Mouse (Mus musculus): ENCODE data around the gene Otud3. TPM values are rescaled to one million over a fixed set of nuclear protein-coding genes. Genes with fewer than 3 reads are reported as not detected.

Otud3 gene
- 1 to 10 TPM; 7.3 to 8.9 TPM for total RNA-seq (2021)
- long read RNA-seq, experiment 1, transcript Otud3-201 (8 exons, 1,668 nt), result major isoform, 10 of 11 reads
- long read RNA-seq, experiment 1, partial matches to known transcripts, result 0 of 11 reads
- long read RNA-seq, experiment 1, other reads (novel, unspliced or antisense), result 1 of 11 reads
- long read RNA-seq, experiment 2, transcript Otud3-201 (8 exons, 1,668 nt), result major isoform, 5 of 7 reads
- long read RNA-seq, experiment 2, partial matches to known transcripts, result 0 of 7 reads
- long read RNA-seq, experiment 2, other reads (novel, unspliced or antisense), result 2 of 7 reads

DNA sequence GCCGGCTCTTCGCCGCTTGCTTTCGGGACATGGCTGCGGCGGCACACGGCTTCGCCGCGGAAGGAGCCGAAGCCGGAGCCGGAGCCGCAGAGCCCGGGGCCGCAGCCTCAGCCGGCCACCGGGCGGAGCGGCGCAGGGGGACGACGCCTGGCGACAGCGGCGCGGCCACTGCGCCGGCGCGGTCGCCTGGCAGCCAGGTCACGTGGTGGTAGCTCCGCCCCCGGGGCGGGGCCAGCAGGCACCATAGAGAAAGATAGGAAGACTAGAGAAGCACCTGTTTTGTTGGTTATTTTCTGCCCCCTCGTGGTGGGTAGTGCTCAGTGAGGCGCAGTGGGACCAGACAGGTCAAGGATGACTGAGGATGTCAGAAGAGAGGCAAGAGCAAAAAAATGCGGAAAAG, at the start of gene Otud3:
Gene Otud3, minus strand, starts transcription at position 149 of the 400 bp plus-strand sequence.
- peak; percentile 92 for DNase-seq
- intact Hi-C loops (cut with DNase I; ENCODE audit: low total_unique reads), result no loop called here

DNA sequence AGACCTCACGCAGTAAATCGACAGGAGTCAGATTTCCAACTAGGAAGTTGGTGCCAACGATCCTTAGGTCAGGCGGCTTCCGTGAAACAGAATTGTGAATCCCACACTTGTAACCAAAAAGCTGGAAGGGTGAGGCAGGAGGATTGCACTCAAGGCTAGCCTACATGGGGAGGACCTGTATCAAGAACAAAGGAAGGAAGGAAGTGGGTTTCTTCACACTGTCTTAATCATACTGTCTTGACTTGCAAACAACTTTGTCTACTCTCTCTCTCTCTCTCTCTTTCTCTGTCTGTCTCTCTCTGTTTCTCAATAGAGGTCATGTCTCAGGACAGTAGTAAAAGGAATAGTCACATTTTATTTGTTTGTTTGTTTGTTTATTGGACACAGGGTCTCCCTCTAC, 49.0 kb upstream of the Otud3 start:
- no peak for DNase-seq
- intact Hi-C loops (cut with DNase I; ENCODE audit: low total_unique reads), result no loop called here

DNA sequence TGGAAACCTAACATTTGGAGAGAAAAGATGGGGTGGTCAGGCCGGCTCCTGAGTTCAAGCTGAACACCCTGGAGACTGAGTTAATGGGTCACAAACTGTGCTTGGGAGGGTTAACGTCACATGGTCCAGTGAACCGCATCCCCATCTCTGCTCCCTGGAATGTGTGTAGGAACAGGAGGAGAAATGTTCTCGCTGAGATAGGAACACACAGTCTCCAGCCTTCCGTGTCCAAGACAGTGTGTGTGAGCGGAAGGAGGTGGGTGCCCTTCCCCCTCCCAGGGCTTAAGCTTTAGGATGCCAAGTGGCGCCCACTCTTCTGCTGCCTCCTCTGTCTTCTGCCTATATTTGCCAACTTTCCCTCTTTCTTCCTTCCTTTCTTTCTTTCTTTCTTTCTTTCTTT, 46.2 kb upstream of the Otud3 start:
- intact Hi-C loops (cut with DNase I; ENCODE audit: low total_unique reads), result no loop called here
- no peak for DNase-seq

DNA sequence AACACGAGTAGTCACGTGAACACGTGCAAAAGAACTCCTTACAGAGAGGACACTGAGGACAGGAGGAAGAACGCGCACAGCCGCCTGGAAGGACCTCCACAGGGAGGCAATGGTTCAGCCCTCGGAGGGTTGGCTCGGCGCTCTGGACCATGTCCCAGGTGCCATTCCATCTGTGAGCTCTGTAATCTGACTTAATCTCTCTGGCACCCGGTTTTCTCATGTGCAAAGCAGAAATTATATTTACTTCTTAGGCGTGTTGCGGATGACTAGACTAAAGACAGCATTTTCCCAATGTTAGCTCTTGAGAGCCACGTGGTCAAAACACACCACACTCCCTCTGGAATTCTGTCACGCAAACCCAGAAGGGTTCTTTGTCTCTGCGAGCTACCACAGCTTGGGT, 45.4 kb upstream of the Otud3 start:
- intact Hi-C loops (cut with DNase I; ENCODE audit: low total_unique reads), result no loop called here
- DNase-seq, result peak; percentile 38

DNA sequence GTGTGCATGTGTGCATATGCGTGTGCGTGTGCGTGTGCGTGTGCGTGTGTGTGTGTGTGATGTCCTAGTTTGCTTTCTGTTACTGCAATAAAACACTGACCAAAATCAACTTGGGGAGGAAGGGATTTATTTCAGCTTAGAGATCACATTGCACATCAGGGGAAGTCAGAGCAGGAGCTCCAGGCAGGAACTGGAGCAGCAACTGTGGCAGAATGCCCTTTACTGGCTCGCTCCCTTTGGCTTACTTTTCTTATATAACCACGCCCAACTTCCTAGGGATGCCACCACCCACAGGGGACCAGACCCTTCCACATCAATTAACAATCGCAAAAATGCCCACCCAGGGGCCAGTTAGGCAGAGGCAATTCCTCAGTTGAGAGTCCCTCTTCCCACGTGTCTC, 44.9 kb upstream of the Otud3 start:
- intact Hi-C loops (cut with DNase I; ENCODE audit: low total_unique reads), result no loop called here
- DNase-seq, result no peak

DNA sequence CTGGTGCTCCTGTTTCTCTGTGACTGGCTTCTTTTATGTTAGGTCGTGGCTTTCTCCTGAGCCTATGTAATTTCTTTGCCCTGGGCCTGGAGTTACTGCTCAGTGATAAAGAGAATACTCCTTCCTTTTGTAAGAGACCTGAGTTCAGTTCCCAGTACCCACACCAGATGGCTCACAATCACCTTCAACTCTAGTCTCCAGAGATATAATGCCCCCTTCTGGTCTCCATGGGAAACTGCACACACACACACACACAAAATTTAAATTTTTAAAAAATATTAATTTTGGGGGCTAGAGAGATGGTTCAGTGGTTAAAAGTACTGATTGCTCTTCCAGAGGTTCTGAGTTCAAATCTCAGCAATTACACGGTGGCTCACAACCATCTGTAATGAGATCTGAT, 34.5 kb upstream of the Otud3 start:
- DNase-seq, result no peak
- intact Hi-C loops (cut with DNase I; ENCODE audit: low total_unique reads), result no loop called here

DNA sequence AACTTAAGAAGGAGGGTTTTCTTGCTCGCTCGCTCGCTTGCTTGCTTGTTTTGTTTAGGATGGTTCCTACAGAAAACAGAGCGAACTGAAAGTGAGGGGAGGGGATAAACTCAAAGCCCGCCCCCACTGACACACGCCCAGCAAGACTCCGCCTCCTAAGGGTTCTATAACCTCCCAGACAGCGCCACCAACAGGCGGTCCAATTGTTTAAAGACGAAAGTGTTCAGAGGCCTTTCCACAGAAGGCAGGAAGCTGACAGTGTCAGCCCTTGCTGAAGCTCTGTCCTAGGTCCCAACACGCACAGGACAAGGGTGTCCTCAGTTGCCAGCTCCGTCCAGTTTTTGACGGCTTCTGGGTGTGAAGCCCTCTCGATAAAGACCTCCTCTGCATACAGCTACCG, 30.0 kb upstream of the Otud3 start:
- intact Hi-C loops (cut with DNase I; ENCODE audit: low total_unique reads), result no loop called here
- peak; percentile 79 for DNase-seq

DNA sequence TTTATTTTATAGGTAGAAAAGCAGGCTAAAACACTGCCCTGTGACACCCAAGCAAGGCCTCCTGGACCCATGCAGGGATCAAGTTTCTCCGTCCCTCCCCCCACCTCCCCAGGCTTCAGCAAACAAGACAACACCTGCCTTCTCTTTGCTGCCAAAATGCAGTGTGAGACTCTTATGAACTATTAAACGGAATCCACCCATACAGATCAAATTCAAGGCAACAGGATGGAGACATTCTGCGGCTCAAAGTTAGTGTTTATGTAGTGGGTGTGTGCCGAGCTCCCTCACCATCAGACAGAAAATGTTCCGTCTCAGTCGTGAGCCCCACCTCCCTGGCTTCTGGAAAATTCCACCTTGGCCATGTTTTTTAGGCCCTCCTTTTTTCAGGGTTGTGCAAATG, 28.2 kb upstream of the Otud3 start:
- no peak for DNase-seq
- intact Hi-C loops (cut with DNase I; ENCODE audit: low total_unique reads), result no loop called here

DNA sequence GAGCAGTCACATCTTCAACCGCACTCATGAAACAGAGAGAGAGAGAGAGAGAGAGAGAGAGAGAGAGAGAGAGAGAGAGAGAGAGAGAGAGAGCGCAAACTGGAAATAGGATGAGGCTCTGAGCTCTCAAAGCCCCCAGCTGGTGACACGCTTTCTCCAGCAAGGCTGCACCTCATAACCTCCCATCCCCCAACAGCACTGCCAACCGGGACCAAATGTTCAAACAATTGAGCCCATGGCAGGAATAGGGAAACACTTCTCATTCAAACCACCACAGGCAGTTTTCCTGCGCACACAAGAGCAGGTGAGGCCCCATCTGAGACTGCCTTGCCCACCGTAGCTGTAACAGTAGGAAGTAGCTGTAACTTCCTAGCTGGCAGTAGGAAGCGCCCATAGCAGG, 27.7 kb upstream of the Otud3 start:
- intact Hi-C loops (cut with DNase I; ENCODE audit: low total_unique reads), result no loop called here
- no peak for DNase-seq

DNA sequence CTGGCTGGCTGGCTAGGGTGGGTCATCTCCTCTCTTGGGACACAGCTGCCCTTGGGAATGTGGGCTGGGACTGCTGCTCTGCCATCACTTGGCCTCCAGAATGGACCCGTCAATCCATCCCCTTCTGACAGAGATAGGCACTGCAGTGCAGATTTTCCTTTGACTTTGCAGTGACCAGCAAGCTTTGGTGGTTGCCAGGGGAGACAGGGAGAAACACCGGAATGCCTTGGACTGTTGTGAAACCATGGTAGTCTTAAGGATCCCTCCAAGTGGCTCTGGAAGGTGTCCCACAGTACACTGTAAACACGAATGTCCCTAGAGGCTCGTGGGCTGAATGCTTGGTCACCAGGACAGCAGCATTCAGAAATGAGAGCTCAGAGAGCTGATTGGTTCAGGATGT, 25.7 kb upstream of the Otud3 start:
- intact Hi-C loops (cut with DNase I; ENCODE audit: low total_unique reads), result no loop called here
- DNase-seq, result no peak

DNA sequence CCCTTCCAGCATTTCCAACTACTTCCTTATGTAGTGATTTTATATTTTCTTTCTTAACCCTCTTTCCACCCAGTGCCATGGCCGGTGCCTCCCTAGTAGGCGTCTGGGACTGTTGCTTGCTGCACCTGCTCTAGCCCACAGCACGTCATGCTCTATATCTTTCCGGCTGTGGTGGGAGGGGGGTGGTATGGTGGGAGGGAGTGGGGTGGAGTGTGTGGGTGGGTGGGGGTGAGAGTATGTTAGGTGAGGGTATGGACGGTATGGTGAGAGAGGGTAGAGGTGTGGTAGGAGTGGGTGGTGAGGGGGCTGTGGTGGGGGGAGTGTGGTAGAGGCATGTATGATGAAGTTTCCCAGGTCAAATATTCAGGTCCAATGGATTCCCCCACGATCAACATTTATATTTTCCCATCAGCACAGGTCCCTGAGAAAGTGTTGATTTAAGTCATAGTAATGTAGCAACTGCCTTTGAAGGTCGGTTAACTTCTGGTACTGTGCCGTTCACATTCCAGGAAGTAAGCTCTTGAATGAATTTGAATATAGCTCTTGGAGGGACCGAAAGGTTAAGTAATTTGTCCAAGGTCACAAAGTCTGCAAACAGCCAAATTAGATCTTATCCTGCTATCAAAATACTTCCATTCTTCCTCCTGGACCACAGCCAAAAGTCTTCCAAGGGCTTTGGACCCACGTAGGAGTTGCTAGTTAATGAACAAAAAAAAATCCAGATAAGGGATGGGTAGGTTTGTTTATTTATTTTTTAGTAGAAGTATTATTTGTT, 24.9 kb upstream of the Otud3 start:
- DNase-seq, result no peak
- intact Hi-C loops (cut with DNase I; ENCODE audit: low total_unique reads), result no loop called here

DNA sequence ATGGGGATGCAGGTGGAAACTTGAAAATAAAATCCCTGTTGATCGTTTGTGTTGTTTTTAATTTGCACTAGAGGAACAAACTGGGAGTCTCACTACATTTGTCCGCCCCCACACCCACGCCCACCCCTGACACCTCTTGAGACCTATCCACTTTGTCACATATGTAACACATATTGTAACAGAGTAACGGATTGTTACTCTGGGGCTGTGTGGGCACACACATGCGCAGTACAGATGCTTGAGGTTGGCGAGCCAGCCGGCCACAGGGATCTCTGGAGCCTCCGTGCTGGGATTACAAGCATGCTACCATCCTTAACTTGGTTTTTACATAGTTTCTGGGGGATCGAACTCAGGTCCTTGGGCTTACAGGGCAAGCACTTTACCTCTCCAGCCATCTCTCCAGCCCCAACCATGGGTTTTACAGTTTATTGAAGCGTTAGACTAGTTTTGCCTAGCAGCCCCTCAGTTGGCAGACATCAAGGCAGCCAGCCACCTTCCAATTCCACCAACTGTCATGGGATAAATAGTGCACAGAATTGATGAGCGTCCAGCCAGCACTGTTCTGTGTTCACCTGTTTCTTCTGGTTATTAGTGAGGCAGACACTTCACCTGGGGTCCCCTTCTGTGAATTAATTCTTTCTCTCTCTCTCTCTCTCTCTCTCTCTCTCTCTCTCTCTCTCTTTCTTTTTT, 20.9 kb upstream of the Otud3 start:
- intact Hi-C loops (cut with DNase I; ENCODE audit: low total_unique reads), result loop anchor here (5.0 kb wide), 1 partner anchor 63 kb away; no protein-coding TSS in a partner anchor
- no peak for DNase-seq

DNA sequence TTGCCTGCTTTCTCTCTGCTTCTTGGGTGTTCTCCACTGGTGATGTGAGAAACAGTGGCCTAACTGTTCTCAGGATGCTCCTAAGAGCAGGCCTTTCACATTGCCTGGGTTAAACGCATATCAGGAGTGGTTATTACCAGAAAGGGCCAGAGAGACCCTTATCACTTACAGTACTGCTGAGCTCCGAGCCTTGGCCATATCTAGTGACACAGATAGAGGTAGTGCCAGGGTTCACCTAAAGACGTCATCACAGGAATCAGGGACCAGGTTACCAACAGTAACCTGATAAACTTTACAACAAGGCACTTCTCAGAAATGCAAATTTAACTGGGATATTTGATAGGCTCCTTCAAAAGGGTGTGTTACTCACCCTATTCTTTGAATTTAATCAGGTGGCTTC, 20.1 kb upstream of the Otud3 start:
- no peak for DNase-seq
- intact Hi-C loops (cut with DNase I; ENCODE audit: low total_unique reads), result loop anchor here (5.0 kb wide), 1 partner anchor 63 kb away; no protein-coding TSS in a partner anchor

DNA sequence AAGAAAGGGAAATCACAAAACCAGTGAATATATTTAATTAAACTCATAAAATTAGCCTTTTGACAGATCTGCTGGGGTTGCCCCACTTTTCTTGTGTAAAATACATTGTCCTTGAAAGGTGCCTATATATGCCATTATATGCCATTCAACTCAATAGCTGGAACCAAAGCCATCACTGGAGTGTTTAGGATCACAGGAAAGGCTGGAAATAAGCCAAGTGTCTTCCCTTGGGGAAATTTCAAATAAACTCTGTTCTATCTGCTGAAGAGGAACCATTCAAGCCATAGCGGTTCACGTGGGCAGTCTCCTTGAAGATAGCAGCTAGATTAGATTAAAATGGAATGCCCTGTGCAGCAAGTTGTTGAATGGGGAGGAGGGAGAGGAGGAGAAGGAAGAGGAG, 11.8 kb upstream of the Otud3 start:
- intact Hi-C loops (cut with DNase I; ENCODE audit: low total_unique reads), result no loop called here
- DNase-seq, result no peak

DNA sequence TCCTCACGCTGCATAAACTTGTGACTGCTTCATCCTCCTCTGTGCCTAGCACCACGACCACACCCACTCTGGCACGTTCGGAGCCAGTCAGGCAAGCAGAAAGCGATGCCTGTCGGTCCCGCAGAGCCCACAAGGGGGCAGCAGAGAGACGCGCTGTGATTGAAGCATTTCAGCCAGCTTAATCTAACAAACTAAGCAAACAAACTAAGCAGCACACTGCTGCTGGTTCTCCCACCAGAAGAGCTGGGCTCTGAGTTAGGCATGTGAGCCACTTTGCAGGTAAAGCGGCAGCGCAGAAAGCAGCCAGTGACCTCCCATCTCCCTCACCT, 8.3 kb upstream of the Otud3 start:
- intact Hi-C loops (cut with DNase I; ENCODE audit: low total_unique reads), result loop anchor here (5.0 kb wide), 1 partner anchor 155 kb away; the partner anchor contains the start of gene Htr6

DNA sequence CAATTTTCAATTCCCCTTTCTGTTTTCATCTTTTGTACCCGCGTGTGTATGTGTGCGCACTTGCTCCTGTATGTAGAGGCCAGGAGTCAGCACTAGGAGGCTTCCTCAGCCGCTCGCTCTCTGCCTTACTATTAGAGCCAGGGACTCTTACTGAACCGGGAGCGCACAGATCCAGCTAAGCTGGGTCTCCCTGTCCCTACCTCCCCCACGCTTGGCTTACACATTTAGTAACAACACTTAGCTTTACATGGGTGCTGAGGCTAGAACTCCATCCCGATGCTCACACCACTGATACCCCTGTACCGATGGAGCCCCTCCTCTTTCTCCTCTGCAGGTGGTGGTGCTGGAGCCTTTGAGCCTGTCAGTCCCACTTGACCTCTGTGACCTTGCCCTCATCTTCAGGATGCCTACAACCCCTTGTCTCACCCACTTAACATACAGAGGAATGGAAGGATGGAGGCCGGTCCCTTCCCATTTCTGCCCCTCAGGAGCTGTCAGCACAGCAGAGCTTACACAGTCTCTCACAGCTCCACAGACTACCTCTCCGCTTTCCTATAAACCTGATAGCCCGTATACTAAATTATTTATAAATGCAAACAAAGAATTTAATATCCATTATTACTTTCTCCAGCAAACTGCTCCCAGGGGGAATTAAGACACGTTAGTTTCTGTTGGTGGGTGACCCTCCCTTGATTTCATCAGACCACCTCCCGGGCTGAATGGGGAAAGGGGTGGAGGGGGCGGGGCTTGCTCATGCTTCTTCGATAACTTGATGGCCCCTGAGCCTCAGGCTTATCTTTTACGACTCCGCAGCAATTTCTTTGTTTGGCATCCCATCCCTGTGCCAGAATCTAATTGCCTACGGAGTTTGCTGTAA, 7.7 kb upstream of the Otud3 start:
- no peak for DNase-seq
- intact Hi-C loops (cut with DNase I; ENCODE audit: low total_unique reads), result loop anchor here (5.0 kb wide), 1 partner anchor 156 kb away; the partner anchor contains the start of gene Htr6

More for the DNA sequence above, 8.3 kb upstream of the Otud3 start:
- DNase-seq, result peak; percentile 95

DNA sequence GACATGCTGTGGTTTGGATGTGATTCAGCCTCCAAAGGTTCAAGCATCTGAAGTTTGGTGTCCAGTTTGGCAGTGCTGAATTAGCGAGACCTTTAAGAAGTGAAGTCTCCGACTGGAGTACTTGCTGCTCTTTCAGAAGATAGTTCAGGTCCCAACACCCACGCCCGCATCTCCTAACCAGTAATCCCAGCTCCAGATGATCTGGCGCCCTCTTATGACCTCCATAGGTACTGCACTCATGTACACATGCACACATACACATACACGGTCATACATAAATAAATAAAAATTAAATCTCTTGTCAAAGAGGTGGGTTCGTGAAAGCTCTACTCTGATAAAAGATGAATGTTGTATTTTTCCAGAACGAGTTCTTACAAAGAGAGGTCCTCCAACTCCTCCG, 3.5 kb upstream of the Otud3 start:
- no peak for DNase-seq
- intact Hi-C loops (cut with DNase I; ENCODE audit: low total_unique reads), result no loop called here

DNA sequence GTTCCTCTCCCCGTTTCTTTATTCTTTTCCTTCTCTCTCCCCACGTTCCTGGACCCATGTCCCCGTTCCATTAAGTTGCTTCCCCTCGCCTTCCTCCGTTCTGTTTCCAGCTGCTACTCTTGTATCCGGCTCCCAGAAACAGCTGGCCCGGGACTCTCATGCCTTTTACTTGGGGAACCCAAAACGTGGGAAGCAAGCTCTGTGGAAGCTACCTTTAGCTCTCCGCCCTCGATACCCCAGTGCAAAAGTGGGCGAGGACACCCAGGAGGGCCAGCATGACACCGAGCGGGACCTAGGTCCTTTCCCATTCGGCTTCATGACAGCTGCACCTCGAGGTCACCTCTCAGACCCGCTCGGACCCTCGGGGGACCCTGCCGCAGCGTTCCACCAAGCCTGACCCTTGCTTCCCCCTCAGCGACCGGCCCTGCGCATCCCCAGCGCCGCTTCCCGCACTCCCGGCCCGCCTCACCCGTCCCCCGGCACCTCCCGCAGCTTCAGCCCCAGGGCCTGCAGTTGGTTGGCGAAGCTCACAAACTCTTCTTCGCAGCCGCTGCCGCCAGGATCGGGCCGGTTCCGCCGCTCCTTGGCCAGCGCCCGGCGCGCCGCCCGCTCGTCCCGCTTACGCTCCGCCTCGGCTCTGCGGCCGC, 481 bp downstream of the Otud3 start:
- intact Hi-C loops (cut with DNase I; ENCODE audit: low total_unique reads), result no loop called here
- DNase-seq, result peak; percentile 52
